Mouse (Mus musculus): ENCODE data around the gene Fibp.

GRCm38 (mm10) chr19:5486771-5487170 lies 26.4 kb downstream of the Fibp start:
- no peak for TF ChIP-seq EP300 (IDR thresholded peaks at IDR 0.05)
- no peak for TF ChIP-seq CTCF (IDR thresholded peaks at IDR 0.05)
